Comparison of ENCODE assay signal across 16 mouse cellular contexts in genomic region chr1:94496341-94496740, GRCm38 (mm10).
"Had no signal": no experiment of that assay in that cellular context is flagged by ENCODE, and none has a peak within 500 bp of the region (broad histone marks: within the 10 kb centered on the region; RNA-seq: fewer than 3 reads in every experiment).

No protein-coding gene starts in this region.

- H3K4me3 ChIP-seq: liver, embryonic 15.5 days; lung, embryonic 15.5 days; megakaryocyte, embryonic 14.5 days; midbrain, embryonic 13.5 days; midbrain, embryonic 15.5 days had no signal

- H3K9ac ChIP-seq: liver, embryonic 15.5 days; liver, postnatal 0 days; lung, embryonic 15.5 days; midbrain, embryonic 13.5 days; midbrain, embryonic 15.5 days had no signal

- H3K4me1 ChIP-seq: liver, embryonic 15.5 days; lung, embryonic 15.5 days; megakaryocyte, embryonic 14.5 days; midbrain, embryonic 13.5 days; midbrain, embryonic 15.5 days had no signal

- H3K27me3 ChIP-seq: liver, embryonic 15.5 days; lung, embryonic 15.5 days; megakaryocyte, embryonic 14.5 days; midbrain, embryonic 13.5 days; midbrain, embryonic 15.5 days had no signal

- ATAC-seq: liver, postnatal 0 days; lung, postnatal 0 days; midbrain, embryonic 13.5 days; midbrain, embryonic 15.5 days had no signal

- H3K27ac ChIP-seq: liver, embryonic 15.5 days; lung, embryonic 15.5 days; macrophage; midbrain, embryonic 13.5 days; midbrain, embryonic 15.5 days had no signal

- H3K9me3 ChIP-seq: liver, embryonic 15.5 days; lung, embryonic 15.5 days; midbrain, embryonic 13.5 days; midbrain, embryonic 15.5 days had no signal

- H3K36me3 ChIP-seq: liver, embryonic 15.5 days; lung, embryonic 15.5 days; midbrain, embryonic 13.5 days; midbrain, embryonic 15.5 days had no signal

- H3K4me2 ChIP-seq: liver, embryonic 15.5 days; lung, embryonic 15.5 days; midbrain, embryonic 11.5 days; midbrain, embryonic 13.5 days; midbrain, embryonic 15.5 days had no signal

- DNase-seq: liver, postnatal 0 days; lung, adult 2 months; lung, postnatal 14 days; lung, postnatal 36 days; right cerebral cortex, postnatal 14 days; thymus, adult 18-20 months; thymus, postnatal 14 days; thymus, postnatal 36 days had no signal
